Mouse (Mus musculus) liver, postnatal 0 days (tissue): ENCODE measurements at regions not wholly inside any gene's neighbourhood (a gene's known extent, or its start where the extent isn't known, plus 50 kb on each side); places are given as distances from the start of the nearest gene placed in this dataset.

ENCODE experiments used
- CTCF ChIP-seq: sonication (generic); IDR thresholded peaks from 2 replicates; pipeline ENCODE4 v1.5.1; 2016; ENCODE audit warnings: antibody characterized with exemption, low read depth
- EP300 ChIP-seq: IDR thresholded peaks from 2 replicates; pipeline ENCODE4 v1.6.1; 2016; ENCODE audit warnings: antibody characterized with exemption, low read depth, mild to moderate bottlenecking

GRCm38 (mm10) chr5:73843776-73844175 lies 192.6 kb downstream of the Spata18 start:
- no peak for TF ChIP-seq CTCF
- no peak for TF ChIP-seq EP300
